In genomic region chr7:12779141-12779540, GRCm38 (mm10) we compare ENCODE assay signal across 14 mouse cellular contexts. TPM values are rescaled to one million over a fixed set of nuclear protein-coding genes. Genes with fewer than 3 reads are reported as not detected.
DNase-seq lines count a peak whose midpoint lies in the region; ATAC-seq and TF ChIP-seq lines count a peak whose summit lies in the region.
"Had no signal": no experiment of that assay in that cellular context is flagged by ENCODE, and none has a peak within 500 bp of the region (broad histone marks: within the 10 kb centered on the region; RNA-seq: fewer than 3 reads in every experiment).

No protein-coding gene starts in this region.

- 0 out of 2 replicates have a peak overlapping the region, but pooled peaks have one; percentile 100 for H3K4me2 ChIP-seq in lung, embryonic 16.5 days (ENCODE audit: low read depth, low read length)
- H3K4me2 ChIP-seq in forebrain, postnatal 0 days (ENCODE audit: low read depth) = peak overlapping the region; percentile 96
- H3K4me2 ChIP-seq in midbrain, postnatal 0 days (ENCODE audit: low read depth, low read length, poor library complexity, severe bottlenecking) = peak overlapping the region; percentile 90

- no peaks in the 10 kb centered on the region for H3K9me3 ChIP-seq in lung, embryonic 16.5 days (ENCODE audit: control insufficient read depth, low read length)
- H3K9me3 ChIP-seq in forebrain, postnatal 0 days (ENCODE audit: low read length) = peaks cover under 1% of the 10 kb centered on the region; the same call in 1 of the 2 replicates
- H3K9me3 ChIP-seq in midbrain, postnatal 0 days (ENCODE audit: low read length) = peaks cover 11% of the 10 kb centered on the region; the same call in 1 of the 2 replicates

- no peak overlapping the region for H3K27ac ChIP-seq in lung, embryonic 16.5 days (ENCODE audit: low read length)
- H3K27ac ChIP-seq in forebrain, postnatal 0 days (ENCODE audit: low read depth, low read length) = no peak overlapping the region
- no peak overlapping the region for H3K27ac ChIP-seq in midbrain, postnatal 0 days (ENCODE audit: low read depth, low read length)

- H3K4me1 ChIP-seq in lung, embryonic 16.5 days (replicated peaks; ENCODE audit: control insufficient read depth, insufficient read depth, low read length) = peaks cover 11% of the 10 kb centered on the region
- peaks cover 5% of the 10 kb centered on the region; the same call in 1 of the 2 replicates for H3K4me1 ChIP-seq in forebrain, postnatal 0 days (ENCODE audit: insufficient read depth)
- H3K4me1 ChIP-seq in midbrain, postnatal 0 days (ENCODE audit: insufficient read depth, low read length) = peaks cover 5% of the 10 kb centered on the region

- no peak for TF ChIP-seq CTCF in forebrain, postnatal 0 days (IDR thresholded peaks at IDR 0.05; ENCODE audit: low read depth)
- TF ChIP-seq CTCF in midbrain, postnatal 0 days (IDR thresholded peaks at IDR 0.05) = no peak

- H3K36me3 ChIP-seq in lung, embryonic 16.5 days (ENCODE audit: control insufficient read depth, insufficient read depth, low read length) = peaks cover 10% of the 10 kb centered on the region
- peaks cover 14% of the 10 kb centered on the region for H3K36me3 ChIP-seq in forebrain, postnatal 0 days (ENCODE audit: insufficient read depth)
- peaks cover 14% of the 10 kb centered on the region for H3K36me3 ChIP-seq in midbrain, postnatal 0 days (ENCODE audit: insufficient read depth, low read length)

- H3K4me3 ChIP-seq in lung, embryonic 16.5 days (ENCODE audit: low read length) = no peak overlapping the region
- H3K4me3 ChIP-seq in forebrain, postnatal 0 days (ENCODE audit: low read depth, low read length) = peak overlapping the region; percentile 74; the same call in 1 of the 2 replicates
- peak overlapping the region; percentile 67; the same call in 1 of the 2 replicates for H3K4me3 ChIP-seq in midbrain, postnatal 0 days (ENCODE audit: low read depth, low read length)
- H3K4me3 ChIP-seq: myocyte had no signal

- H3K27me3 ChIP-seq in lung, embryonic 16.5 days (ENCODE audit: control insufficient read depth, insufficient read depth, low read depth, low read length) = no peaks in the 10 kb centered on the region
- H3K27me3 ChIP-seq in forebrain, postnatal 0 days (ENCODE audit: insufficient read depth, low read length) = no peaks in the 10 kb centered on the region
- H3K27me3 ChIP-seq in midbrain, postnatal 0 days (ENCODE audit: insufficient read depth, low read length) = no peaks in the 10 kb centered on the region

- 79% methylated on average over 5 of the region's 5 CpGs for WGBS in lung, embryonic 16.5 days
- 73% methylated on average over 5 of the region's 5 CpGs for WGBS in forebrain, postnatal 0 days
- WGBS in midbrain, postnatal 0 days = 88% methylated on average over 5 of the region's 5 CpGs

- no peak overlapping the region for H3K9ac ChIP-seq in lung, embryonic 16.5 days (ENCODE audit: low read length)
- no peak overlapping the region for H3K9ac ChIP-seq in forebrain, postnatal 0 days
- no peak overlapping the region for H3K9ac ChIP-seq in midbrain, postnatal 0 days (replicated peaks; ENCODE audit: low read length, poor library complexity, severe bottlenecking)

- peak; percentile 35 for DNase-seq in cerebellum, adult 11-12 months
- DNase-seq in lung, postnatal 25 days (ENCODE audit: low spot score) = no peak
- DNase-seq in forebrain, postnatal 0 days = peak; percentile 16
- no peak for DNase-seq in midbrain, postnatal 0 days (ENCODE audit: low spot score)
- no peak for DNase-seq in spleen, adult 12 weeks (ENCODE audit: low spot score)
- no peak for DNase-seq in heart, adult 18-20 months
- DNase-seq: kidney, postnatal 10 days had no signal

- ATAC-seq in cerebellum, adult (ENCODE audit: insufficient number of reproducible peaks, low FRiP score, low TSS enrichment) = no peak
- ATAC-seq in lung, embryonic 16.5 days (ENCODE audit: low read depth) = no peak
- ATAC-seq in forebrain, postnatal 0 days = no peak
- no peak for ATAC-seq in midbrain, postnatal 0 days (ENCODE audit: low FRiP score)

RNA-seq across cellular contexts. Expression of gene Zscan18, which starts 24.3 kb away (rescaled TPM):
- 5.6 and 6.5 TPM in 2 replicates for polyA plus RNA-seq in lung, embryonic 16.5 days (2015; fragmentation: Nextera tagmentation; extraction: Ambion mirVana)
- 28.4 and 36.7 TPM in 2 replicates for total RNA-seq in forebrain, postnatal 0 days (2014; rRNA removed)
- polyA plus RNA-seq in forebrain, postnatal 0 days (2015; fragmentation: Nextera tagmentation; extraction: Ambion mirVana) = 13.3 and 17.8 TPM in 2 replicates
- total RNA-seq in midbrain, postnatal 0 days (2014; rRNA removed) = 19.2 and 34.3 TPM in 2 replicates
- 25.5 and 27.0 TPM in 2 replicates for polyA plus RNA-seq in midbrain, postnatal 0 days (2015; fragmentation: Nextera tagmentation; extraction: Ambion mirVana)
- total RNA-seq in heart, adult 18-20 months (2021) = 1 to 10 TPM in 1 of 2 experiments, under 1 TPM in 1; 0.80 to 1.1 TPM
- total RNA-seq: liver, adult 2 months had no signal
- polyA plus RNA-seq: erythroblast, embryonic 14.5 days had no signal

RNA-seq across cellular contexts. Expression of gene Zfp329, which starts 39.5 kb away (rescaled TPM):
- 13.6 and 14.5 TPM in 2 replicates for polyA plus RNA-seq in lung, embryonic 16.5 days (2015; fragmentation: Nextera tagmentation; extraction: Ambion mirVana)
- 20.6 and 26.6 TPM in 2 replicates for total RNA-seq in forebrain, postnatal 0 days (2014; rRNA removed)
- polyA plus RNA-seq in forebrain, postnatal 0 days (2015; fragmentation: Nextera tagmentation; extraction: Ambion mirVana) = 8.1 and 14.2 TPM in 2 replicates
- 16.6 and 18.6 TPM in 2 replicates for total RNA-seq in midbrain, postnatal 0 days (2014; rRNA removed)
- polyA plus RNA-seq in midbrain, postnatal 0 days (2015; fragmentation: Nextera tagmentation; extraction: Ambion mirVana) = 16.1 and 22.3 TPM in 2 replicates
- 1 to 10 TPM; 4.3 to 6.1 TPM for total RNA-seq in heart, adult 18-20 months (2021)

RNA-seq across cellular contexts. Expression of gene Vmn2r56, which starts 44.3 kb away (rescaled TPM):
- not detected in 2 replicates for polyA plus RNA-seq in lung, embryonic 16.5 days (2015; fragmentation: Nextera tagmentation; extraction: Ambion mirVana)
- total RNA-seq in forebrain, postnatal 0 days (2014; rRNA removed) = 0.10 and 0.15 TPM in 2 replicates
- 0.02 TPM in 1 of 2 replicates, not detected in the other for polyA plus RNA-seq in forebrain, postnatal 0 days (2015; fragmentation: Nextera tagmentation; extraction: Ambion mirVana)
- total RNA-seq in midbrain, postnatal 0 days (2014; rRNA removed) = not detected in 2 replicates
- 0.02 and 0.05 TPM in 2 replicates for polyA plus RNA-seq in midbrain, postnatal 0 days (2015; fragmentation: Nextera tagmentation; extraction: Ambion mirVana)
- not detected for total RNA-seq in heart, adult 18-20 months (2021)
- total RNA-seq: adrenal gland, postnatal 4 days; liver, adult 2 months had no signal
- polyA plus RNA-seq: erythroblast, embryonic 14.5 days; heart, postnatal 0 days; liver, adult 2 months; myocyte had no signal

RNA-seq across cellular contexts. Expression of gene Zfp110, which starts 55.4 kb away (rescaled TPM):
- 45.5 and 46.4 TPM in 2 replicates for polyA plus RNA-seq in lung, embryonic 16.5 days (2015; fragmentation: Nextera tagmentation; extraction: Ambion mirVana)
- 34.9 and 43.2 TPM in 2 replicates for total RNA-seq in forebrain, postnatal 0 days (2014; rRNA removed)
- polyA plus RNA-seq in forebrain, postnatal 0 days (2015; fragmentation: Nextera tagmentation; extraction: Ambion mirVana) = 15.4 and 18.5 TPM in 2 replicates
- total RNA-seq in midbrain, postnatal 0 days (2014; rRNA removed) = 11.8 and 18.4 TPM in 2 replicates
- 18.1 and 19.4 TPM in 2 replicates for polyA plus RNA-seq in midbrain, postnatal 0 days (2015; fragmentation: Nextera tagmentation; extraction: Ambion mirVana)
- total RNA-seq in heart, adult 18-20 months (2021) = 10 to 100 TPM; 17.0 to 18.4 TPM

Comparison
In these comparisons a context has a peak if more than half of its experiments do, and no peak if none do; other contexts are left out.
1. DNase-seq: peak in cerebellum, adult 11-12 months (single experiment) and forebrain, postnatal 0 days (single experiment); none in lung, postnatal 25 days (single experiment), midbrain, postnatal 0 days (single experiment), spleen, adult 12 weeks (single experiment) and heart, adult 18-20 months (0 of 2).
2. Peak in every context shown above with its lines, with median percentiles within 50 percentile points of each other: H3K4me2 ChIP-seq.